Mouse (Mus musculus): ENCODE results near the gene Paox.
"Not testable (repeated sequence)": the region's sequence is repeated elsewhere in the genome, so short reads cannot be mapped to it uniquely, and the experiment has no call there.

Paox gene

DNA sequence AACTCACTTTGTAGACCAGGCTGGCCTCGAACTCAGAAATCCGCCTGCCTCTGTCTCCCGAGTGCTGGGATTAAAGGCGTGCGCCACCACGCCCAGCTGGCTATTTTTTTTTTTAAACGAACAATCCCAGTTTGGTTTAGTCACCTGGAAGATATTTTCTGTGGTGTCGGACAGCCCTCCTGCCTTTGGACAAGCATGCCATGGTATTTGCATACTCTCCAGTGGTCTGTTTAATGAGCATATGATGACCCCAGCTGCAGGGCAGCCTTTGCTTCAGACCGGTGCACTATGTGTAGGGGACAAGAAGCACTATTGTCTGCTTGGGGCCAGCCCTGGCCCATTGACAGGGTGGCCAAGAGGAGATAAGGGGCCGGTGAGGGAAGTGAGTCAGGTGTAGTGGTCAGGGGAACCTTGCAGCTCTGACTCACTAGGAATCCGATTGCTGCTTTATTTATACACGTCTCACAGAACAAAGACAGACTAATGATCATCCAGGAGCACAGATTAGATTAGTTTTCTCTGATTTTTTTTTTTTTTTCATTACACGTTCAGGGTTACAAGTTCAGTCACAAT, 5.8 kb downstream of the Paox start:
- DNase-seq = no peak

DNA sequence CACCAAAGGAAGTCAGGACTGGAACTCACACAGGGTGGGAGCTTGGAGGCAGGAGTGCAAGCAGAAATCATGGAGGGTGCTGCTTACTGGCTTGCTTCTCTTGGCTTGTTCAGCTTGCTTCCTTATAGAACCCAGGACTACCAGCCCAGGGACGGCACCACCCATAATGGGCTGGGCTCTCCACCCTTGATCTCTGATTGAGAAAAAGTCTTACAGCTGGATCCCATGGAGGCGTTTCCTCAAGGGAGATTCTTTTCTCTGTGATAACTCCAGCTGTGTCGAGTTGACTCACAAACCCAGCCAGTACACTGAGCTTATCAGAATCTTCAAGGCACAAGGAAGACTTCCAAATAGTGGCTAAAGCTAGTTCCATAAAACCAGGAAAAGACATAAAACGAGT, 7.2 kb downstream of the Paox start:
- DNase-seq = no peak

DNA sequence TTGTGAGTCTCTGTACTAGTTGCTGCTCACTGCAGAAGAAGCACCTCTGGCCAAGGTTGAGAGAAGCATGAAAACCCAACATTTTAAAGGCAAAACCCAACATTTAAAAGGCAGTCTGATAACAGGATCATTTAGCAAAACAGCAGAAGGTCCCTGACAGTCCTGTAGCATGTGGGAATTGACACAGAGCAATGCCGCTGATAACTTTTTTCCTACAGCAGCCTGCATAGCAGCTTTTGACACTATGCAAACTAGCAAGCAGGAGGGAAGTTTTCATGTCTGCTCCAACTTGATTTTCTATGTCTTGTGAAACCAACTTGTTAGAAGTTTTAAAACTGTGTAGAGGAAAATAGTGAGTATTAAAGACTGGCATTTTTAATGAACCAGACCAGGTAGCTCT, 8.8 kb downstream of the Paox start:
- DNase-seq = no peak

DNA sequence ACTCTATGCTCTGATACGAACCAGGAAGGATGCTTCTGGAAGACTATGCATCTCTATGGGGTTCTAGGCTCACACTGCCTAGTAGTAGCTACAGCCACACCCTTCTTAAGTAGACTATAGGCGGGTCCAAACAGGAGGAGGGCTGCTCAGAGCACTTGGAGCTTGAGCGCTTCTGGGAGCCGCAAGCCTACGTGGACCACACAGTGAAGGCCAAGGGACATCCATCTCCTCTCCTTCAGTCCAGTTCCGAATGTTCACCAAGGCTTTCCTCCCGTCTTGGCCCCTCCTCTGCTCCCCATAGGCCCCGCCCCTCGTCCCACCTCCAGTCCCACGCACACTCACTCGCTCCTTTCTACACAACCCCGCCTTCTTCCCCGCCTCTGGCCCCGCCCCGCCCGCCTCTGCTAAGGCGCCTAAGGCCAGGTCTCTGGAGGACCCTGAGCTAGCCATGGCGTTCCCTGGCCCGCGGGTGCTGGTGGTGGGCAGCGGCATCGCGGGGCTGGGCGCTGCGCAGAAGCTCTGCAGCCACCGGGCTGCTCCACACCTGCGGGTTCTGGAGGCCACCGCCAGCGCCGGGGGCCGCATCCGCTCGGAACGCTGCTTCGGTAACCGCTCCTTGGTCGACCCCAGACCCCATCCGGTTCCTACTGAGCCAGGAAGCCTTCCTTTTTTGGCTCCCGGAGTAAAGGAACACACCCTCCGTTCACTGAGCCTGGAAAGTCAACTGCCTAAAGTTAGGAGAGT, 9.9 kb downstream of the Paox start:
- peak; percentile 96 for DNase-seq

DNA sequence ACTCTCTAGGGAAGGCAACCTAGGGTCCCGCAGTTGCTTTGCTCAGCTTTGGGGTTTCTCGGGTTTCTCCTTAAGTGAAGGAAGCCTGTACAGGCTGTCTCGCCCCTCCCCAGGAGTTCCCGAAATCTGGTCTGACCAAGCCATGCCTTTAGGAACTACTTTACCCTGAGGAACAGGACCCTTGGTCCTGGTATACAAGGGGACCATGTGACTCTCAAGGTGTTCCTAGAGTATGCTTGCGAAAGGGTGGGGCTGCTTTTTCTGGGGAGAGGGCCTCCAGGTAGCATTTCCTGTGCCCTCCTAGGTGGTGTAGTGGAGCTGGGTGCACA, 10.4 kb downstream of the Paox start:
- no peak for DNase-seq

DNA sequence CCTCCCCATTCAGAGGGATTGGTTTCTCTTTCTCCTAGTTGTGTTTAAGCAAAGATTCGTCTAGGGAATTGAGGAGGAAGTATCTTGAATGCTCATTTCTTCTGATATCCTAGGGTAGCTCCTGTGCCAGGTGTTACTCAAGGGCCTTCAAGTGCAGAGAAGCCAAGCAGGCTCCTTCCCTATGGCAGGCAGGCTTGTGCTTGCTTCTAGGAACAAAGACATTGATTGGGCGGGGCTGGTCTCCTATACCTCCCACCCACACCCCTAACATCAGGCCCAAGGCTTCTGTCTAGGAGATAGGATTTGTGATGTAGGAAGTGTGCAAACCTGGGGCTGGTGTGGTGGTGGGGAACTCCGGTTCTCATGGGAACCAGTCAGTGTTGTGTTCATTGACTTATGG, 11.3 kb downstream of the Paox start:
- DNase-seq = no peak

DNA sequence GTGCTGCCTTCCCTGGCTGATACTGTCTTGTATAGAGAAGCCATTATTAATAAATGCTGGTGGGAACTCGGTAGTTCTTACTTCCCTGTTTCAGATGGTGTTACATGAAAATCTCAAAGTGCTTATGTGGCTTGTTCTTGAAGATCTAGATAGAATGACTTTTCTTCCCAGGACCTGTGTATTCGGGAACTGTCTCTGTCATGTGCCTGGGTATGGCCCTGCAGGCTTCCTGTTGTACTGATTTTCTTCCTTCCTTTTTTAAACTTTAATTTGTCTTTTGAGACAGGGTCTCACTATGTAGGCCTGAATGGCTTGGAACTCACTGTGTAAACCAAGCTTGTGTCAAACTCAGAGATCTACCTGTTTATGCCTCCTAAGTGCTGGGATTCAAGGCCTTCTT, 12.3 kb downstream of the Paox start:
- no peak for DNase-seq

DNA sequence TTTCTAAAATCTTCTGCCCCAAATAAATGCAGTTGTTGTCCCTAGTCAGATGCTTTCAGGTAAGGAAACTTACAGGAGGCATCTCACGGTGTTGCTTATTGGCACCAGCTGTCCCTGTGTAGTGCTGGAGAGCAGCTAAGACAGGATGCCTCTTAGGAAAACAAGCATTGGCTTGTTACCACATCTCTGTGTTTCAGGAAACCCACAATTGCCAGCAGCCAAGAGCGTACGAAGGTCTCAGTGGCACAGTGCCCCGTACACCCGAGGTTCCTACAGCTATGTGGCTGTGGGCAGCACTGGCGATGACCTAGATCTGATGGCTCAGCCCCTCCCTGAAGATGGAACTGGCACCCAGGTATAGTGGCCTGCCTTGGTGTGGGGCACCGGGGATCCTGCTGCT, 16.6 kb downstream of the Paox start:
- not testable (repeated sequence) for DNase-seq

DNA sequence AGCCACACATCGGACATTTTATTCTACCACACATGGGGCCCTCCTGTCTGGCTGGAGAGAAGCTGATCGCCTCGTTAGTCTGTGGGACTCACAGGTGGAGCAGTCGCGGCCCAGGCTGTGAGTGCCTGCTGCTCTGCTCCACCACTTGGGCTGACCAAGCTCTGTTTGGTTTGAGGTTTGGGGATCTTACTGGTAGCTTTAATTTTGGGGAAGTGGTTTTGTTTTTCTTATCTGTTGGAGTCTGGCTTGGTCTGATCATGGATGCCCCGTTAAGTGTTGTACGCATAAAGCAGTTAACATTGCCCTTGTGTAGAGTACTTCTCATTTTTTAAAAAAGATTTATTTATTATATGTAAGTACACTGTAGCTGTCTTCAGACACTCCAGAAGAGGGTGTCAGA, 18.4 kb downstream of the Paox start:
- DNase-seq = not testable (repeated sequence)

DNA sequence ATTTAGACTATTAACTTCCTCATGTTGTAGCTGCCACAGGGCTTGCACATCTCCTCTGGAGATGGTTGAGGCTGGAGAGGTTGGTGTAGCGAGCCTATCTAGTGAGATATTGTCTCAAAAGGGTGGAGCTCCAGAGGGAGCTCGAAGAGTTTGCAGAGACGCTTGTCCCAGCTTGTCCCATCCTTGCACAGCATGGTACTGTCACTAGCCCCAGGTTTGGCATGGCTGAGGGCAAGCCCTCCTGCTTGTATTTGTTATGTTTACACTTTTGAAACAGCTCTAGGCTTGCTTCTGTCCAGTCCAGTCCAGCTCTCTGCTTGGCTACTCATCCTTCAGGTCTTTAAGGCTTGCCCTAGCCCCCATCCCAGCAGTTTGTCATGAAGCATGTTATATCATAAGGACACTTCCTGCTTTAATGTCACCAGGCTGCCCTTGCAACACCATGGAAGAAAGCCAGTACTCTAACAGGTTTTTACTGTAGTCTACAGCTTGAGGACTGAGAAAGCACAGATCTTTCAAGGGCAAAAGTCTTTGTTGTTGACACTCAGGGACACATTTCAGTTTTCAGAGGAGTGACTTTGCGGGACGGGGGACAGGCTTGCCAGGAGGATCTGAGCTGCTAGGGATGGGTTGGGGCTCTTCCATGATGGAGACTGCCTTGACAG, 19.6 kb downstream of the Paox start:
- DNase-seq = no peak

DNA sequence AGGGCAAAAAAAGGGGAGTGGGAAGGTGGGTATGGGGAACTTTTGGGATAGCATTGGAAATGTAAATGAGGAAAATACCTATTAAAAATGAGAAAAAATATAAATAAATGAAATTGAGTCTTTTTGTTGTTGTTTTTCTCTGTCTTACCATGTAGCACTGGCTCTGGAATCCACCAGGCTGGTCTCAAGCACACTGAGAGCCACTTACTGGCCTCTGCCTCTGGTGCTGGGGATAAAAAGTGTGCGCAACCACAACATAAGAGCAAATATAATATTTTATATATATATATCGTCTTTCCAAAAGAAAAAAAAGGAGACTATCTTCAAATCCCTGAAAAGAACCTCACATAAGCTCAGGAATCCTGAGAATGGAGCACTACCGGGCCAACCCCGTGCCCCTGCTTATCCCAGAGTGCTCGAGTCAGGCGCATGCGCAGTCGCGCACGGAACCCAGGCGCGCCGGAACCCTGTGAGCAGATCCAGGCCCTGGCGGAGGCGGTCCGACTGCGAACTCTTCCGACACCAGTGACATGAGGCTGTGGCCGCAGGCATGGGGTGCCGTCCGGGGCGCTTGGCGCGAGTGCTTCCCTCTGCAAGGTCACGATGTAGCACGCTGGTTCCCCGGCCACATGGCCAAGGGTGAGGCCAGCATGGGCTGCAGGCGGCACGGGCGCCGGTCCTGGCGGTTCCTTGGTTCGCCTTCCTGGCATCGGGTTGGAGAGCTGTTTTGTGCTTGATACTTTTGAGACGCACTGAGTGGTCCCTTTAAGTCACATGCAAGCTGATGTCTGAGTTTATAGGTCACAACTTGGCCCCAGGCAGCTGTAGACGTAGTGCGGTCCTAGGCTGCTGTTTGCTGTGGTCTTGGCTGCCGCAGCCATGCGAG, 21.8 kb downstream of the Paox start, which contains the start of gene Mtg1:
TSS of gene Mtg1 (plus strand) at position 430 of the 886 bp plus-strand sequence.
- DNase-seq = peak; percentile 98

DNA sequence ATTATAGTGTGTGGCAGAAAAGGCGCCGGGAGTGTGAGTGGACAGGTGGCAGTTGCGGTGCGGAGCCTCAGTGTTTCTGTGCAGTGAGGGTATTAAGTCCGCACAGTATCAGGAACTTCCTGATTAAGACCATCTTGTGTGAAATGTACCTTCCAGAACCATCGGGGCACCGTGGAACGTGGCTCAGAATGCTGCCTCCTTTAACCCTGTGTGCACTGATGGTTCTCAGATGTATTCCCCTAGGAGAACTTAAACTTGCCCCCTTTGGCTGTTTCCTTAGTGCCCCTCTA, 22.4 kb downstream of the Paox start:
- no peak for DNase-seq

DNA sequence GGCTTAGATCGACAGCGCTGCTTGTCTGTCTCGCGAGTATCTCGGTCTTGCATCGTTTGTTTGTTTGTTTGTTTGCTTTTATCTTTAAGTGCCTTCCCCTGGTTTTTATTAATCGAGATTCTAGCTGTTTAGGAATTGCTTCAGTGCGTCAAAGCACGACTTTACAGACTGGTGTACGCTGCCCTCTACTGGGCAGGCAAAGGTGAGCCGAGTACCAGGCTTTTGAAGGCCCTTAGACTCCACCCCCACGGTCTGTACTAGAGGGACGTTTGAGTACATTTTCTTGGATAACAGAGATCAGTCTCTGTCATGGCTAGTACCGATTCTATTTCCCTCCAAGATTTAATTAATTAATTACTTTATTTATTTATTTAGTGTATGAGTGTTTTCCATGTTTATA, 25.8 kb downstream of the Paox start:
- DNase-seq = peak; percentile 65

DNA sequence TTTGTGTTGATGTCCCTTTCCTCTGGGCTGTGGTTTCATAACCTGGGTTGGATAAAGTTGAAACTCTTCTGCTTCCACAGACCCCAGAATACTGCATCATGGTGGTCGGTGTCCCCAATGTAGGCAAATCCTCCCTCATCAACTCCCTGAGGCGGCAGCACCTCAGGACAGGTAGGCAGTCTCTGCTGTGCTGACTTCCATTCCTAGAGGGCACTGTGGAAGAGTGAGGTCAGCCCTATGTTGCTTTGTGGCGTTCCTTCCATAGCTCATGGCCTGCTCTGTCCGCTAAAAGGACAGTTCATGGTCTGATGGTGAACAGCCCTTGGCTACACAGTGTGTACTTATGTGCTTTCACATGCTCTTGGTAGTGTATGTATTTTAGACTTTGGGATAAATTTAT, 29.0 kb downstream of the Paox start:
- no peak for DNase-seq

DNA sequence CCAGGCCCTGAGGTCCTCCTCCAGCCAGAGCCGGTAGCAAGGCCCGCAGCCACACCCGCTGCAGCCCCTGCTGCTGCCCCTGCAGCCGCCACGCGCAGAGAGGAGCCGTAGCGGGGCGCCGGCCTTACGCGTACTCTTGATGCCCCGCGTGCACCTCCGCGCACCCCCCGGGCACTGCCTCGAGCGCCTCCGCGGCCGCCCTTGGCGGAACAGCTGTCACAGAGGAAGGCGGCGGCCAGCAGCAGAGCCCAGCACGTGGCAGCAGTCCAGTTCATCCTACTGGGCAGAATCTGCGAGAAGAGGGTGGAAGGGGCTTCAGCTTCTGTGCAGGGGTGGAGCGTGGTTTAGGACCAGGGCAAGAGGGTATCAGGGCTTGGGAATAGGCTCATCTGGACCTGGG, 37.8 kb downstream of the Paox start:
- DNase-seq = no peak

DNA sequence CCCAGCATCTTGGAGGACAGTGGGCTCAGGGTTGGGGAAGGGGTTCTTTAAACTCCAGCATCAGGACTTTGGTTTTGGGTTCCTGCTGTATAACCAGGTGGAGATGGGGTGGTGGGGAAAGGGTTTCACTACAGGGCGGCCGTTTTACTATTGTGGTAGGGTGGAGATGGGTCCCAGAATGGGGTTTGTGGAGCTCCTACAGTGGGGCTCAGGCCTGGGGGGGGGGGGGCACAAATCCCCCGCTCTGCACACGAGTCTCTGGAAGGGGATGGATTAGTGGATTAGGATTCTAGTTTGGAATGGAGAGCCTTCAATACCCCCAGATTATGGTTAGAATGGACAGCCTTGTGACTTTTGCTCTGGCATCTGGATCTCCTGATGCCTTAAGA, 38.2 kb downstream of the Paox start:
- no peak for DNase-seq

DNA sequence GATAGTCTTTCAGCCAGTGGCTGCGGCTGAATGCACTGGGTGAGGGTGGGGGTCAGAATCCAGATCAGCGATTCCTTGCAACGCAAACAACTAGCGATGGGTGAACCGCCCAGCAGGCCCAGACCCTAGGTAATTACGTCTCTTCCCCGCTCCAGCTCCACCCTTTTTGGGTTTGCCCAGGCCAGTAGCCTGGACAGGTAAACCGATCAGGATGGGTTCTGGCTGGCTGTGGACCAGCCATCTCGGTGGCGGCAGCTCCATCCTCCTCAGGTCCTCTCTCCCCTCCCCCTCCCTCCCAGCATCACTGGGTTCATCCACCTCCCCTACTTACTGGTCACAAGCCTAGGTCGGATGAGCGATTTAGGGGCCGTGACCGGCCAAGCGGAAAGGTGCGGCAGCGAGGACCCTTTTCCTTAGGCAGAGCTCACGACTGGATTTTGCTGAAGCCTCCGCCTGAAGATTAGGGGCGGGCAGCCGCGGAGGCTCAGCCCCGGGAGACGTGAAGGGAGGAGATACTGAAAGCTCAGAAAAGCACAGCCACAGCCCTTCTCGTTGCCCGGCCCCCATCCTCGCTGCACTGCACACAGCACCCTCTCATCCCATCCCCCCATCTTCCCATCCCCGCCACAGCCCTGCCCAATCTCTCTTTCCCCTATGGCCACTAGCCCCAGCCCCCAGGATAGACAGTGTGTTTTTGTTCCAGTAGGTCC, 38.8 kb downstream of the Paox start, which contains the start of gene Sprn:
TSS of gene Sprn (minus strand) at position 660 of the 710 bp plus-strand sequence.
- no peak for DNase-seq

DNA sequence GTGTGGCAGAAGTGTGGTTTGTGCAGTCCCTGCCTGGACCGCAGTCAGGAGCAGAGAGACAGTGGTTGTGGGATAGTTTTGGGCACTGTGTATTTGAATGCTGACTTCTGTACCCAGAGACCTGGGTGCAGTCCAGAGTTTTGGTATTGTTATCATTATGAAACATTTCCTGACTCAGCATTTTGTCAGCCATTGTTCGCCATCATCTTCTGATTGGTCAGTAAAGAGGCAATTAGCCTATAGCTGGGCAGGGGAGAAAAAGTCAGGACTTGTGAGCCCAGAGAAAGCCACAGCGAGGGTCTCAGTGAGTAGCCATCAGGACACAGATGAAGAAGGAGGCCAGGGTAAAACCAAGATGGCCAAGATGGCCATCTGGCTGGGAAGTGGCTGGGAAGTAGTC, 44.8 kb downstream of the Paox start:
- no peak for DNase-seq

DNA sequence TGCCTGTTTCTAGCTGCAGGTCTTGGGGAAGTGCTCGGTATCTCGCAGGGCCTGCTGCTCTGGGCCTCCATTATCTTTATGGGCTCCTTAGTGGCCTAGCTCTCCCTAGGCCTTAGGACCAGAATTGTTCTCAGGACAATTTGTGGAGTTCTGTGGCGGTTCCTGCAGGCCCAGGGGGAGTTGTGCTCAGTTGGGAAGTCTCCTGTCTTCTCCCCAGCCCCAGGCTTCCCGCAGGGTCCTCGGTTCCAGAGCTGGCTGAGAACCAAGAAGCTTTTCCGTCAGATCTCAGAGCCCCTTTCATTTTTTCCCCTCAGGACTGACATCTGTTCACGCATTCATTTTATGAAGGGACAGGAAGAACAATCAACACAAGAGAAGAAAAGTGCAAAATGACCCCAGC, 49.1 kb downstream of the Paox start, which contains the start of gene Olfr522:
TSS of gene Olfr522 (minus strand) at position 101 of the 400 bp plus-strand sequence.
- DNase-seq = no peak

DNA sequence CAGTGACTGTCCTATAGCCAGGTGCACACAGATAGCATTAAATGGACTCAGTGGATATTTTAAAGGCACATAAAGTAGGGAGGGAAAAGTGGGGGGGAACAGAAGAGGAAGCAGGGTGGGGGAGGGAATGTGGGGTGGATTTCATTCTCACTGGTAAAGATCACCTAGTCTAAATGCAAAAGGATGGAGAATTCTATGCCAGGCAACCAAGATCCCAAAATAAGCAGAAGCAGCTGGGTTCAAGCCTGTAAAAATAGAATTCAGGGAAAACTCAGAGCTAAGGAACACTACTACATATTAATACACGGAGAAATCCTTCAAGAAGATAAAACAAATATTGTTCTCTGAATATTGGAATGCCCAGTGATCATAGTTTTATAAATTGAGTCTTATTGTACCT, 52.4 kb downstream of the Paox start:
- no peak for DNase-seq

DNA sequence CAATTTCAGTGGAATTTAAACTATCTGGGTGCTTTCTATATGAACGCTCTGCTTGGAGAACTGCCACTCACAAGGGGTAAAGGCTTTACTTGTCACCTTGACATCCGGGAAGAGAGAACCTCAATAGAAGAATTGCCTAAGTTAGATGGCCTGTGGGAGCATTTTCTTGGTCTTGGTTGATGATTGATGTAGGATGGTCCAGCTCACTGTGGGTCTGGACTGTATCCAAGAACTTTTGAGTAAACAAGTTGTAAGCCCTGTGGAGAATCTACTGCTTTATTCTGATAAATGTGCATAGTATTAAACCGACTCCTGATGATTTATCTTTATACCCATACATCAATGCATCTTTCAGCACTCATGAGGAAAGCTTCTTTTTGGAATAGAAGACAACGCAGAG, 53.8 kb downstream of the Paox start:
- no peak for DNase-seq

DNA sequence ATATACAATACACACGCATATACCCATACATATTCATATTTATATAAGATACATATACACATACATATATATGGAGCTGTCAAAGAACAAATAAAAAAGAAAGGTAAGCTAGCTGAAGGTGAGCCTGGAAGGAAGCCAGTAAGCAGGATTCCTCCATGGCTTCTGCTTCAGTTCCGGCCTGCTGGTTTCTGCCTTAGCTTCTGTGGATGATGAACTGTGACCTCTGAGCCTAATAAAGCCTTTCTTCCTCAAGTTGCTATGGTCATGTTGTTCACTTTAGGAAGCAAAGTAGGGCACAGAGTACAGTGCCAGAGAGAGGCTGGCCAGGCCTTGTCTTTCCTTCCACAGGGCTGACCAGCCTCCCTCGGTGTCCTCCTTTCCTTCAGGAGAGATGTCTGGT, 55.3 kb downstream of the Paox start:
- no peak for DNase-seq

DNA sequence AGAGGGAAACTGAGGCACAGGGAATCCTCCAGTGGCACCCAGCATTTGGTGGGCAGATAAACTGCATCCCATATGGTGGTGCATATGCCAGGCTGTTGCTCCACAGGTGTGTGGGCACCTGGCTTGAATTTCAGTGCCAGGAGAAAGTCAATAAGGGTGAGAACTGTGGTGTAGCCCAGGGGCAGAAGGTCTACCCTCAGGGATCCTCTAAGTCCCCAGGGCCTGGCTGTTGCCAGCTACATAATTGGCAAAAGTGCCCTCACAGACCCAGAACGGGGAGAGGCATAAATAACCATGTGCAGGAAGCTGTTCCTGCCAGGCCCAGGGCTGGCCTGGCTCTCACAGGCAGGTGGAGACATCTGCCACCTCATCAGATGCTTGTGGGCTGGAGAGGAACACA, 57.3 kb downstream of the Paox start, which contains the start of gene Olfr523:
TSS of gene Olfr523 (plus strand) at position 282 of the 400 bp plus-strand sequence.
- DNase-seq = no peak

Measured in kidney, adult 18-20 months (tissue).